8 mouse cellular contexts compared by ENCODE assay signal in the genomic region with DNA sequence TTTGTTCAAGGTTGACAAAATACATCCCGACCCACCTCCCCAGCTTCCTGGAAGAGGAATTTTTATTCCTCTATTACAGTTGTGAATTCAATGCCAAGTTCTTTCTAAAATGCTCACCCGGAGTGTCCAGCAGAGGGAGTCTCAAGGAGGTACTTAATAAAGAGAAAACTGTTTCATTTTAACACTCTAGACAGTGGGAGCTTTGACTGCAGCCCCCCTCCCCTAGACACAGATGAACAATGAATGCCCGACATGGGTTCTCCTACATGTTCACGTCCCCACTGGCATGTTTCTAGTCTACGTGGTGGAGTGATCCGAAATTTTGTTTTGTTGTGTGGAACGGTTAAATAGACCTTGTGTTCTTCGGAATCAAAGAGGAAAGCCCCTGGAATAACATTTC. TPM values are rescaled to one million over a fixed set of nuclear protein-coding genes. Genes with fewer than 3 reads are reported as not detected.
DNase-seq lines count a peak whose midpoint lies in the region.

No protein-coding gene starts in this region.

- H3K4me3 ChIP-seq in megakaryocyte, embryonic 14.5 days (replicated peaks): peak overlapping the region; percentile 99

- H3K9me3 ChIP-seq in megakaryocyte, embryonic 14.5 days: no peaks in the 10 kb centered on the region

- DNase-seq in urinary bladder, postnatal 25 days (ENCODE audit: low spot score): peak; percentile 49
- DNase-seq in urinary bladder, adult 2 months (ENCODE audit: low spot score): no peak
- DNase-seq in cerebellum, postnatal 36 days: peak; percentile 48 to 73
- peak; percentile 33 to 69 for DNase-seq in frontal cortex, postnatal 36 days (ENCODE audit: low spot score in 2 of 2)
- peak; percentile 81 for DNase-seq in hindlimb bud, embryonic 11.5 days (ENCODE audit: extremely low spot score, low read depth, low spot score)
- peak; percentile 60 to 63 for DNase-seq in left cerebral cortex, postnatal 10 days (ENCODE audit: extremely low spot score in 1 of 2, low spot score in 2 of 2)
- peak; percentile 35 for DNase-seq in skeletal muscle tissue, adult 2 months (ENCODE audit: low read depth, low spot score)

- no peaks in the 10 kb centered on the region for H3K27me3 ChIP-seq in megakaryocyte, embryonic 14.5 days (replicated peaks)

- intact Hi-C loops in left cerebral cortex, postnatal 10 days (cut with DNase I): loop anchor here (1.0 to 10.0 kb wide), 3 partner anchors 109 to 193 kb away; no protein-coding TSS in a partner anchor

- peaks cover 67% of the 10 kb centered on the region for H3K4me1 ChIP-seq in megakaryocyte, embryonic 14.5 days

- peaks cover 38% of the 10 kb centered on the region for H3K36me3 ChIP-seq in megakaryocyte, embryonic 14.5 days (replicated peaks; ENCODE audit: low read length)

RNA-seq across cellular contexts. Expression of gene Tbxas1, which starts 1.2 kb away (rescaled TPM):
- 5.1 and 5.2 TPM in 2 replicates for polyA plus RNA-seq in urinary bladder, adult 2 months (2012; rRNA removed)
- 1 to 10 TPM; 2.1 to 2.9 TPM for total RNA-seq in left cerebral cortex, postnatal 10 days (2021)
- 165 and 265 TPM in 2 replicates for polyA plus RNA-seq in megakaryocyte, embryonic 14.5 days (2012; ENCODE audit: insufficient read depth, low replicate concordance)

RNA-seq across cellular contexts. Expression of gene Hipk2, which starts 1.9 kb away (rescaled TPM):
- 4.5 and 8.6 TPM in 2 replicates for polyA plus RNA-seq in urinary bladder, adult 2 months (2012; rRNA removed)
- total RNA-seq in left cerebral cortex, postnatal 10 days (2021): 10 to 100 TPM; 44.6 to 45.9 TPM
- 102 and 296 TPM in 2 replicates for polyA plus RNA-seq in megakaryocyte, embryonic 14.5 days (2012; ENCODE audit: insufficient read depth, low replicate concordance)

Comparison
In these comparisons a context has a peak if more than half of its experiments do, and no peak if none do; other contexts are left out.
1. RNA of gene Tbxas1, which starts 1.2 kb away (polyA plus RNA-seq): 165 to 265 TPM in megakaryocyte, embryonic 14.5 days; 5.1 to 5.2 TPM in urinary bladder, adult 2 months; every median in the first group is over 10 times any median in the second.
2. RNA of gene Hipk2, which starts 1.9 kb away (polyA plus RNA-seq): 102 to 296 TPM in megakaryocyte, embryonic 14.5 days; 4.5 to 8.6 TPM in urinary bladder, adult 2 months; every median in the first group is over 10 times any median in the second.